Mouse (Mus musculus) G1E (cell line): Measurements from ENCODE around the gene St7.

ENCODE experiments used
- CTCF ChIP-seq: IDR thresholded peaks from 2 replicates; pipeline ENCODE4 v1.5.1; 2012; ENCODE audit warnings: low read depth, low read length, inconsistent platforms, mixed read lengths
- GATA1 ChIP-seq: IDR thresholded peaks from 2 replicates; pipeline ENCODE4 v1.6.1; 2012; ENCODE audit warnings: borderline replicate concordance, low read length, inconsistent platforms, mixed read lengths
- GATA2 ChIP-seq: IDR thresholded peaks from 2 replicates; pipeline ENCODE4 v1.6.1; 2012; ENCODE audit warnings: low read depth, low read length, inconsistent platforms, borderline replicate concordance
- POLR2AphosphoS5 ChIP-seq: IDR thresholded peaks from 2 replicates; pipeline ENCODE4 v1.6.1; 2012; ENCODE audit warnings: low read depth, low read length, inconsistent platforms; ENCODE audit not compliant: insufficient replicate concordance

DNA sequence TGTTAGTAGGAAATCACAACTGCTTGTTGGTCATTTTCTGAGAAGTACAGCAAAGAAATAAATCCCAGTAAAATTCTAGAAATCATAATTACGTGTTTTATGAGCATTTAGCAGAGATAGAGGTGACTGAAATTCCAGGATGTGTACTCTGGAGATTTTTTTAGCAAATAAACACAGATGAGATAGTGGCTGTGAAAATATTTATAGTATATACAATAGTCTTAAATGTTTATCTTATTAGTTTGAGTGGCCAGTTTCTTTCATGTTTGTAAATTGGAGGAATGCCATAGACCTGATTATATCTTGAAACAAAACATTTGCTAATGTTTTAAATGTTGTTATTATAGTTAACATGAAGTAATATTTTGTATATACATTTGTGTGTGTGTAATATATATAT lies 205.8 kb downstream of the St7 start:
- TF ChIP-seq CTCF (no peak), POLR2AphosphoS5 (no peak), GATA2 (no peak), GATA1 (no peak)
